Mouse (Mus musculus) ovary, postnatal 10 days (tissue): ENCODE measurements around the gene Sema5b.
"Not testable (repeated sequence)": the region's sequence is repeated elsewhere in the genome, so short reads cannot be mapped to it uniquely, and the experiment has no call there.

Experiments
- DNase-seq: peaks from one replicate; pipeline ENCODE4 v3.0.0; 2022; ENCODE audit warnings: low spot score

The Sema5b gene

GRCm38 (mm10) chr16:35549354-35549753 lies 8.4 kb downstream of the Sema5b start:
- no peak for DNase-seq

- DNase-seq: no peak
Measured at GRCm38 (mm10) chr16:35555596-35556482, 14.9 kb downstream of the Sema5b start.

GRCm38 (mm10) chr16:35557038-35557437 lies 16.1 kb downstream of the Sema5b start:
- no peak for DNase-seq

- DNase-seq: no peak
Measured at GRCm38 (mm10) chr16:35561541-35561940, 20.6 kb downstream of the Sema5b start.

GRCm38 (mm10) chr16:35564246-35564905 lies 23.4 kb downstream of the Sema5b start:
- no peak for DNase-seq

- not testable (repeated sequence) for DNase-seq
Measured at GRCm38 (mm10) chr16:35565601-35566000, 24.7 kb downstream of the Sema5b start.

- DNase-seq: no peak
Measured at GRCm38 (mm10) chr16:35568225-35568880, 27.4 kb downstream of the Sema5b start.

GRCm38 (mm10) chr16:35569347-35569746 lies 28.4 kb downstream of the Sema5b start:
- DNase-seq: no peak

- no peak for DNase-seq
Measured at GRCm38 (mm10) chr16:35569758-35570157, 28.8 kb downstream of the Sema5b start.

GRCm38 (mm10) chr16:35570627-35571026 lies 29.7 kb downstream of the Sema5b start:
- DNase-seq: no peak

GRCm38 (mm10) chr16:35573586-35573985 lies 32.6 kb downstream of the Sema5b start:
- DNase-seq: no peak

- no peak for DNase-seq
Measured at GRCm38 (mm10) chr16:35577181-35577941, 36.4 kb downstream of the Sema5b start.

- DNase-seq: no peak
Measured at GRCm38 (mm10) chr16:35581299-35581698, 40.4 kb downstream of the Sema5b start.

GRCm38 (mm10) chr16:35583551-35584080 lies 42.7 kb downstream of the Sema5b start:
- no peak for DNase-seq

- no peak for DNase-seq
Measured at GRCm38 (mm10) chr16:35585126-35585694, 44.3 kb downstream of the Sema5b start.

- DNase-seq: no peak
Measured at GRCm38 (mm10) chr16:35587046-35587779, 46.3 kb downstream of the Sema5b start.

- no peak for DNase-seq
Measured at GRCm38 (mm10) chr16:35587866-35588465, 47.0 kb downstream of the Sema5b start.

- no peak for DNase-seq
Measured at GRCm38 (mm10) chr16:35588731-35589151, 47.8 kb downstream of the Sema5b start.

- no peak for DNase-seq
Measured at GRCm38 (mm10) chr16:35591756-35592155, 50.8 kb downstream of the Sema5b start.
